Mouse (Mus musculus): ENCODE measurements at regions not wholly inside any gene's neighbourhood (a gene's known extent, or its start where the extent isn't known, plus 50 kb on each side); places are given as distances from the start of the nearest gene placed in this dataset.

DNA sequence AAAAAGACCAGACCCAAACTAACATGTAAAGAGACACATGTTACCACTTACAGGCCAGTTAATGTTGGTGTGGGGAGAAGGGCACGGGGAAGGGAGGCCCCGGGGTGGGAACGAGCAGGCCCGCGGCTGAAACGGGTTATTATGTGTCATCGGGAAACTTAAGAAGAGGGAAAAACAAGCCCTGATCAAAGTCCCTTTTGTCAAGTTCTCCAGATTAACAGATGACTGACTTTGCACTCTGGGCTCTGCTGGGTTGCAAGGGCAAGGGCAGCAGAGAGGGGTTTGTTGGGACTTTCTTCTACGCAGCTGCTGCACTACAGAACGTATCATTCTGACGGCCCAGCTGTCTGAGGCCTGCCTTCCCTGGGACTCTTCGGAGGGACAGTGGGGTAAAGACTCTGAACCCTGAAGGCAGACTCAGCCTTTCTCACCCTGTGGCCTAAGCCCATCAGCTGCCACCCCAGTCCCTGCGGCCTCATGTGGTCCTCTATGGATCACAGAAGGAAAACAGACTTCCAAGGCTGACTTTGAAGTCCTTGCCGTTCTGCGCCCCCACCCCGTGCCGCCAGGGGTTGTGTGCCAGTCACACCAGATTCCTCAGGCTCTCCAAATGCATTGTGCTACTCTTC is 240.7 kb downstream of the Rplp1 start:
- no peak for DNase-seq (ENCODE audit: low read depth)

DNA sequence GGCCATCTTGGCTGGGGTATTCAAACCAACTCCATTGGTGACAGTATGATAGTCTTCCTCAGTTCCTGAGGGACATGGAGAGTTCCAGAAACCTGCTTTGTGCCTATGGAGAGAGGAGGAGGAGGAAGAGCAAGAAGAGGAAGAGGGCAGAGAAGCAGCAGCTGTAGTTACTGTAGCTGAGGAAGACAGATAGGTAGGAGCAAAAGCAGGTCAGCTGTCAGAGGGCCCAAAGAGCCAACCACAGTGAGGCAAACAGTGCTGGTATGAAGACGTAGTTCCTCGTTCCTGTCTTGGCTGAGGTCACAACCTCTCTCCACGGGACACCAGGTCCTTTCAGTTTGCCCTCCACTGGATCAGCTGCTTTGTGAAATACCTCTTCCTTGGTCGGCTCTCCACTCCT is 243.4 kb downstream of the Rplp1 start:
- DNase-seq (ENCODE audit: low read depth): peak; percentile 55

- peak; percentile 91 for DNase-seq (ENCODE audit: low read depth)
Measured at GRCm38 (mm10) chr9:61669729-61670520, 244.4 kb downstream of the Rplp1 start.

GRCm38 (mm10) chr9:61668723-61669122 is 245.6 kb downstream of the Rplp1 start:
- peak; percentile 84 for DNase-seq (ENCODE audit: low read depth)

- no peak for DNase-seq (ENCODE audit: low read depth)
Measured at GRCm38 (mm10) chr9:61668157-61668697, 246.1 kb downstream of the Rplp1 start.

- DNase-seq (ENCODE audit: low read depth): peak; percentile 68
Measured at GRCm38 (mm10) chr9:61667453-61668074, 246.8 kb downstream of the Rplp1 start.

- peak; percentile 37 for DNase-seq (ENCODE audit: low read depth)
Measured at GRCm38 (mm10) chr9:61666761-61667332, 247.5 kb downstream of the Rplp1 start.

DNA sequence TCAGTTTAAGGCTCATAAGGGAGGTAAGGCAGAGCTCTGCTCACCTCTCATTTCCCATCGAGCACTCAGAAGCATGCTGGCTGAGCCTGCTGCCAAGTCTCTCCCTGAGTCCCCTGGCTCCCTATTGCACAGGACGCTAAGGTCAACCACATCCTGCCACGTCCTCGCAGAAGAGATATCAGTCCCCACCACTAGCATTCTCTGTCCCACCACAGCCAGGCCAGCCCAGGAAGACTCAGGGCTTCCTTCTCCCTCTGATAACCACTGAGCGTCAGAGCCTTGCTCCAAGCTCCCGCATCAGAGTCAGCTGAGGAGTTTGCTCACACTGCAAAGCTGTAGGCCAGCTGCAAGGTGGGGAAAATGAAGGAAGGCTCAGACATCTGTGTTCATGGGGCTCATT is 248.2 kb downstream of the Rplp1 start:
- DNase-seq (ENCODE audit: low read depth): peak; percentile 78

- no peak for DNase-seq (ENCODE audit: low read depth)
Measured at GRCm38 (mm10) chr9:61665254-61665653, 249.1 kb downstream of the Rplp1 start.

GRCm38 (mm10) chr9:61664000-61664622 is 250.2 kb downstream of the Rplp1 start:
- peak; percentile 68 for DNase-seq (ENCODE audit: low read depth)

DNA sequence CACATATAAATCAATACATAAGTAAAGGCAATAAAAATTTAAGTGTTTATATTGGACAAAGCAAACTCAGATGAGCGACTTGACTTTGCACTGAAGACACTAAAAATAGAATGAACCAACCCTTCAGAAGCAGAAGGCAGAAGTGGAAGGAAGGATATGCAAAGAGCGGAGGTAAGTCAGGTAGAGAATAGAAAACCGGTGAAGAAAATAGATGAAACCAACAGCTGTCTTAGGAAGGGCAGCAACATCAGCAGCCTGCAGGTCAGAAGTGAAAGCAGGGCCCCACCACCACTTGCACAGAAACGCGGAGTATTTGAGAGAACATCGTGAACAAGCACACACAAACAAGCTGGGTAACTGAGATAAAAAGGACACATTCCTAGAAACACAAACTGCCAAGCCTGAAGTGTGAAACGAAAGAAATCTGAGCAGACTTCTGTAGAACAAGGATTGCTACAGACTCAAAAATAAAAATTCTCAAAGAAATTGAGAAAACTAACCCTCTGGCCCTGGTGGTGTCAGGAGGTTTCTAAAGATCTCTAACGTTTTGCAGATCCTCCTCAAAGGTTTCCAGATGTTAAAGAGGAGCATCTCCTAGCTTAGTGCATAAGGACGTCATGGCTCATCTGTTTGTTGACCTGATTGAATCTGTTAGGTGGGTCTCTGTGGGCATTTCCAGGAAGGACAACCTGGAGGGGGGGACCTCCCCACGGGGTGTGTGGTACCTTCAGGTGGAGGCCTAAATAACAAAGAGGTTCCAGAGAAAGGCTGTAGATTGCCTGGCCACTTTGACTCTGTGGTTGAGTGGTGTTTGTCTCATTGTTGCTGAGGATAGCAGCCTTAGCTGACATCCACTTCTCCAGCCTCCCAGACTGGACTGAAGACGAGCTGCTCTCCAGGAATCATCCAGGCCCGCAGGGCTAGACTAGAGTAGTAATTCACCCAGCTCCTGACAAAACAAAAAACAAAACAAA is 252.0 kb downstream of the Rplp1 start:
- peak; percentile 43 for DNase-seq (ENCODE audit: low read depth)

GRCm38 (mm10) chr9:61660191-61660590 is 254.2 kb downstream of the Rplp1 start:
- no peak for DNase-seq (ENCODE audit: low read depth)

DNA sequence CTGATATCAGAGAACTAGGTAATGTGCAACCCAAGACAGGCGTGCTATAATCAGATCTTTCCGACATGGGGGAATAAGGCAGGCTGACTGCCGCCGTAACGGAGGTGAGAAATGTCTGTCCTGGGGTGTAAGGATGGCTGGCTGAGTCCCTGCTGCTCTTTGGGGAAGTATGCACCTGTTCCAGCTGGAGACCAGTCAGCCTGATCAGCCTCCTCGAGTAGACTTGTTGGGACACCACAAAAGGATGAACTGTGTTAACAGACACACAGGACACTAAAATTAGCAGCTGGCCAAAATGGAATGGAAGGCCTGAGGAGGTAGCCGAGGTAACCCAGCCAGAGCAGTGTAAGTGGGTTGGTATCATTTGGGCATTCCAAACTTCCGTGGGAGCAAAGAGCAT is 256.3 kb downstream of the Rplp1 start:
- no peak for DNase-seq (ENCODE audit: low read depth)

- DNase-seq (ENCODE audit: low read depth): no peak
Measured at GRCm38 (mm10) chr9:61655433-61655981, 258.8 kb downstream of the Rplp1 start.

GRCm38 (mm10) chr9:61645661-61646425 is 268.5 kb downstream of the Rplp1 start:
- no peak for DNase-seq (ENCODE audit: low read depth)

GRCm38 (mm10) chr9:61640739-61641138 is 268.6 kb downstream of the Tle3 start:
- DNase-seq (ENCODE audit: low read depth): no peak

- no peak for DNase-seq (ENCODE audit: low read depth)
Measured at GRCm38 (mm10) chr9:61638908-61639307, 266.7 kb downstream of the Tle3 start.

GRCm38 (mm10) chr9:61633936-61634335 is 261.8 kb downstream of the Tle3 start:
- DNase-seq (ENCODE audit: low read depth): no peak

DNA sequence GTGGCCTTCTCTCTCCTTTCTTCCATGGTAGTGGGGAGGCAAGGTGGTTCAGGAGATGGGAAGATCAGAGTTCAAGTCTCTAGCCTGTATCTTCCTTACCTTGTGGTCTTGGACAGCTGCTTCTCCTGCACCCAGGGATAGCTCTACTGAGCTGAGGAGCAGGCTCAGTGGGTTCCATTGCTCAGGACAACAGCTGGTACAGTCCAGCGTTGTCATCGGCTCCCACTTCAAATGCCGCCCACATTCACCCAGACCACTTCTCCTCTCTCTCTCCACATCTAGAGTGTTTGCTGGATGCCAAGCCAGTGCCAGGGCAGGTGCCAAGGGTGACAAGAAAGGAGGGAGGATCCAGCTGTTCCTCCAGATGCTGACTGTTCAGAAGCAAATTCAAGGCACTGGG is 260.4 kb downstream of the Tle3 start:
- no peak for DNase-seq (ENCODE audit: low read depth)

GRCm38 (mm10) chr9:61631097-61631496 is 258.9 kb downstream of the Tle3 start:
- no peak for DNase-seq (ENCODE audit: low read depth)
